Mouse (Mus musculus) CH12.LX (cell line): Measurements from ENCODE around the gene Slc39a7. TPM values are rescaled to one million over a fixed set of nuclear protein-coding genes. Genes with fewer than 3 reads are reported as not detected.

Source experiments
- DNase-seq: peaks from one replicate; pipeline ENCODE4 v3.0.0-alpha.2; 2013; ENCODE audit errors: extremely low read depth
- H3K27ac ChIP-seq: 2 replicates; pipeline ENCODE4 v1.5.1; 2012; ENCODE audit warnings: low read depth, mild to moderate bottlenecking, control low read depth, moderate library complexity; ENCODE audit not compliant: insufficient read depth
- H3K27me3 ChIP-seq: replicated peaks from 2 replicates; pipeline ENCODE3; 2012; ENCODE audit warnings: inconsistent platforms
- H3K36me3 ChIP-seq, 2 experiments: replicated peaks in 1 of 2; 2 replicates each; pipeline versions ENCODE3 to v1.6.1; 2012; ENCODE audit warnings: inconsistent platforms in 1 of 2, low read length in 1 of 2, mild to moderate bottlenecking in 1 of 2, mixed read lengths in 1 of 2, moderate library complexity in 1 of 2; ENCODE audit not compliant: control insufficient read depth in 1 of 2, insufficient read depth in 1 of 2
- H3K4me1 ChIP-seq, 2 experiments: 2 replicates each; pipeline ENCODE4 v1.6.1; 2012; ENCODE audit warnings: inconsistent platforms in 1 of 2, moderate library complexity in 1 of 2; ENCODE audit not compliant: insufficient read depth in 2 of 2, control insufficient read depth in 1 of 2
- H3K4me2 ChIP-seq: 2 replicates; pipeline ENCODE4 v1.6.1; 2012; ENCODE audit warnings: low read depth, mild to moderate bottlenecking, control low read depth; ENCODE audit not compliant: poor library complexity, insufficient read depth, severe bottlenecking
- H3K4me3 ChIP-seq, 3 experiments: fragments of 150-350 bp in 1 of 3; sonication (generic) in 1 of 3; replicated peaks in 1 of 3; 2 replicates each; pipeline versions ENCODE3 to v1.5.1; 2011 to 2012; ENCODE audit warnings: low read depth in 2 of 3, low read length in 2 of 3, mild to moderate bottlenecking in 2 of 3, moderate library complexity in 2 of 3, control low read depth in 1 of 3, improper control_type of control experiment in 1 of 3, inconsistent platforms in 1 of 3, mixed read lengths in 1 of 3; ENCODE audit not compliant: poor library complexity in 1 of 3
- H3K79me2 ChIP-seq: replicated peaks from 2 replicates; pipeline ENCODE4 v1.6.1; 2012; ENCODE audit warnings: mild to moderate bottlenecking, moderate library complexity; ENCODE audit not compliant: control insufficient read depth, poor library complexity, insufficient read depth, severe bottlenecking; ENCODE audit errors: extremely low read depth
- H3K9ac ChIP-seq: 2 replicates; pipeline ENCODE4 v1.6.1; 2012; ENCODE audit warnings: low read depth, mild to moderate bottlenecking, control low read depth, moderate library complexity; ENCODE audit not compliant: insufficient read depth
- H3K9me3 ChIP-seq: replicated peaks from 2 replicates; pipeline ENCODE3; 2012; ENCODE audit warnings: low read length, inconsistent platforms, mixed read lengths
- CHD2 ChIP-seq: IDR thresholded peaks from 2 replicates; pipeline ENCODE4 v1.6.1; 2011; ENCODE audit warnings: low read length, improper control_type of control experiment
- CTCF ChIP-seq, 2 experiments: IDR thresholded peaks in 1 of 2; conservative IDR thresholded peaks in 1 of 2; 2 replicates each; pipeline ENCODE4 v1.5.1; 2011 to 2012; ENCODE audit warnings: low read depth in 2 of 2, low read length in 2 of 2, improper control_type of control experiment in 1 of 2, inconsistent platforms in 1 of 2, mild to moderate bottlenecking in 1 of 2, moderate library complexity in 1 of 2
- ELF1 ChIP-seq: IDR thresholded peaks from 2 replicates; pipeline ENCODE4 v1.6.1; 2014; ENCODE audit warnings: low read depth, mild to moderate bottlenecking, inconsistent platforms, low read length, improper control_type of control experiment
- ETS1 ChIP-seq: conservative IDR thresholded peaks from 2 replicates; pipeline ENCODE4 v1.6.1; 2012; ENCODE audit warnings: low read depth, mild to moderate bottlenecking, inconsistent platforms, low read length, improper control_type of control experiment, moderate library complexity
- GABPA ChIP-seq: IDR thresholded peaks from 2 replicates; pipeline ENCODE4 v1.6.1; 2012; ENCODE audit warnings: low read depth, low read length, improper control_type of control experiment, inconsistent platforms; ENCODE audit not compliant: insufficient replicate concordance
- IRF4 ChIP-seq: IDR thresholded peaks from 2 replicates; pipeline ENCODE4 v1.6.1; 2014; ENCODE audit warnings: low read depth, mild to moderate bottlenecking, inconsistent platforms, low read length, improper control_type of control experiment
- JUN ChIP-seq: IDR thresholded peaks from 2 replicates; pipeline ENCODE4 v1.6.1; 2011; ENCODE audit warnings: low read depth, mild to moderate bottlenecking, low read length, improper control_type of control experiment, moderate library complexity; ENCODE audit not compliant: insufficient read depth
- KAT2A ChIP-seq: IDR thresholded peaks from 2 replicates; pipeline ENCODE4 v1.6.1; 2012; ENCODE audit warnings: low read length, improper control_type of control experiment, inconsistent platforms; ENCODE audit not compliant: insufficient replicate concordance
- MAFK ChIP-seq: IDR thresholded peaks from 2 replicates; pipeline ENCODE4 v1.6.1; 2011; ENCODE audit warnings: low read length, improper control_type of control experiment; ENCODE audit not compliant: insufficient replicate concordance
- MAX ChIP-seq: IDR thresholded peaks from 2 replicates; pipeline ENCODE4 v1.6.1; 2011; ENCODE audit warnings: low read length, improper control_type of control experiment
- MAZ ChIP-seq: IDR thresholded peaks from 2 replicates; pipeline ENCODE4 v1.6.1; 2012; ENCODE audit warnings: low read depth, mild to moderate bottlenecking, inconsistent platforms, low read length, improper control_type of control experiment, moderate library complexity
- MXI1 ChIP-seq: IDR thresholded peaks from 2 replicates; pipeline ENCODE4 v1.6.1; 2011; ENCODE audit warnings: mild to moderate bottlenecking, low read depth, low read length, improper control_type of control experiment
- NRF1 ChIP-seq: IDR thresholded peaks from 2 replicates; pipeline ENCODE4 v1.6.1; 2014; ENCODE audit warnings: low read depth, mild to moderate bottlenecking, inconsistent platforms, low read length, improper control_type of control experiment, moderate library complexity
- PAX5 ChIP-seq: IDR thresholded peaks from 2 replicates; pipeline ENCODE4 v1.6.1; 2012; ENCODE audit warnings: low read length, inconsistent platforms, mixed read lengths
- POLR2AphosphoS2 ChIP-seq: IDR thresholded peaks from 2 replicates; pipeline ENCODE4 v1.6.1; 2011; ENCODE audit warnings: low read depth, low read length, improper control_type of control experiment
- SIN3A ChIP-seq: IDR thresholded peaks from 2 replicates; pipeline ENCODE4 v1.6.1; 2012; ENCODE audit warnings: low read length, improper control_type of control experiment, inconsistent platforms
- SMC3 ChIP-seq: IDR thresholded peaks from 2 replicates; pipeline ENCODE4 v1.6.1; 2011; ENCODE audit warnings: low read depth, low read length, improper control_type of control experiment
- USF2 ChIP-seq: conservative IDR thresholded peaks from 2 replicates; pipeline ENCODE4 v1.6.1; 2011; ENCODE audit warnings: low read depth, low read length, improper control_type of control experiment
- ZC3H11A ChIP-seq: IDR thresholded peaks from 2 replicates; pipeline ENCODE4 v1.6.1; 2012; ENCODE audit warnings: low read depth, mild to moderate bottlenecking, inconsistent platforms, low read length, improper control_type of control experiment
- ZKSCAN1 ChIP-seq: IDR thresholded peaks from 2 replicates; pipeline ENCODE4 v1.6.1; 2012; ENCODE audit warnings: low read depth, inconsistent platforms, low read length, improper control_type of control experiment, borderline replicate concordance
- ZMIZ1 ChIP-seq: IDR thresholded peaks from 2 replicates; pipeline ENCODE4 v1.6.1; 2012; ENCODE audit warnings: low read depth, mild to moderate bottlenecking, inconsistent platforms, low read length, improper control_type of control experiment
- ZNF384 ChIP-seq: IDR thresholded peaks from 2 replicates; pipeline ENCODE4 v1.6.1; 2012; ENCODE audit warnings: low read depth, low read length, improper control_type of control experiment, inconsistent platforms
- dilution Hi-C: fragments of 300-500 bp; cut with MboI; formaldehyde crosslinking; loops from 2 replicates; pipeline ENCODE4 v1.14.3; 2020; ENCODE audit warnings: low sequenced_read_pairs; ENCODE audit not compliant: extremely low pct_unique_long_range_greater_than_20kb, extremely low pct_ligation_motif_present
- in situ Hi-C: fragments of 300-500 bp; cut with MboI; formaldehyde crosslinking; loops from 3 replicates; pipeline ENCODE4 v1.14.3; 2019; ENCODE audit warnings: low sequenced_read_pairs, low pct_ligation_motif_present, low pct_unique_long_range_greater_than_20kb, mixed read lengths
- polyA plus RNA-seq: library from polyadenylated mRNA; unstranded; fragments of >175 nt; gene quantifications from 2 replicates; pipeline ENCODE4 v1.2.1, GENCODE M21; 2012; ENCODE audit warnings: low read depth; ENCODE audit not compliant: insufficient read length
- total RNA-seq, 2 experiments: library from RNA; depleted of rRNA; stranded (reverse); fragments of 300-350 nt in 1 of 2; fragments of >200 nt in 1 of 2; gene quantifications; 2 replicates each; pipeline ENCODE4 v1.2.3; 2012 to 2014

The Slc39a7 gene
- total and polyA plus RNA-seq, 3 experiments = 96.8 to 116 (median 105) TPM

DNA sequence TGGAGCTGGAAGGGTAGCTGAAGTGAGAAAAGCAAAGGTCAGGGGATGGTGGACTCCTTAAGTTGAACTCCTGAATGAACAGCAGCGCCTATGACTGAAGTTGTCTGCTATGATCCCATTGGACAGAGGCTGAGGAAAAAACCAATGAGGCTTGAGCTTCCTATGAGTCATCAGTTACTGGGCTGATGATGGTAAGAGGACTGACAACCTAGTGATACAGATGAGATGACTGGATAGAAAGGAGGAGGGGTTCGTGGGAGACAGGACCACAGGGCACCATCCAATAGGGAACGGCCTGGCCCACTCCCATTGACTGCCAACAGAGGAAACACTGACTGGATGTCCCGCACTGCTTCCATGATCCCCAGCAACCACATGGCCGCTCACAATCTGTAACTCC lies 48.1 kb upstream of the Slc39a7 start:
- Histone ChIP-seq H3K9me3 (peaks cover 2% of the 10 kb centered on the region), H3K4me3 (peak overlapping the region in 2 of 3 experiments; percentile 11 to 23), H3K4me2 (0 out of 2 replicates have a peak overlapping the region, but pooled peaks have one; percentile 5), H3K27me3 (peaks cover 4% of the 10 kb centered on the region), H3K27ac (no peak overlapping the region), H3K9ac (no peak overlapping the region), H3K4me1 (peaks cover 3 to 22% of the 10 kb centered on the region in 2 experiments; a peak in 3 of 4 replicates), H3K79me2 (no peaks in the 10 kb centered on the region), H3K36me3 (no peaks in the 10 kb centered on the region)
- dilution Hi-C loops = no loop called here
- in situ Hi-C loops = no loop called here
- DNase-seq = peak; percentile 81
- TF ChIP-seq ZMIZ1 = no peak
- no peak for TF ChIP-seq MXI1
- no peak for TF ChIP-seq IRF4
- peak; percentile 97 for TF ChIP-seq CHD2

DNA sequence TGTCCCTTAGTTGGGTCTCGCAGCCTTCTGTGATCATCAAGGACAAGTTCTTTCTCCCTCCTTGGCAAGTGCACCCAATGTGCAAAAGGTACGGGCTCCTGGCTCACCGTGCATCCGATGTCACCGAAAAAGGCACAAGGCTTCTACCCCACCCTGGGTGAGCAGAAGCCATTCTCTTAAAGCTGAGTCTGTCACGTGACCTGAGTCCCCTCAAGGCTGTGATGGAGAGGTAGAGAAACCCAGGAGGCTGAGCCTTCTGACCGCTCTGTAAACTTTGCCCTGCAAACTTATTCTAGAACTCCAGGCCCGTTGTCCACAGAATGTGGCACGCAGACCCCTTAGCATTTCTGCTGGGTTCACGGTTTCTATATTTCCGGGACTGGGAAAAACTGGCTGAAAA lies 47.5 kb upstream of the Slc39a7 start:
- Histone ChIP-seq H3K4me3 (no peak overlapping the region), H3K79me2 (no peaks in the 10 kb centered on the region), H3K9ac (no peak overlapping the region), H3K27ac (no peak overlapping the region), H3K27me3 (peaks cover 4% of the 10 kb centered on the region), H3K36me3 (no peaks in the 10 kb centered on the region), H3K4me2 (no peak overlapping the region), H3K9me3 (peaks cover 2% of the 10 kb centered on the region), H3K4me1 (peaks cover 3 to 22% of the 10 kb centered on the region in 2 experiments; a peak in 3 of 4 replicates)
- dilution Hi-C loops = no loop called here
- no peak for DNase-seq
- in situ Hi-C loops = no loop called here
- TF ChIP-seq ZMIZ1 (no peak), NRF1 (0 out of 2 replicates have a peak, but pooled peaks have one; percentile 1)

DNA sequence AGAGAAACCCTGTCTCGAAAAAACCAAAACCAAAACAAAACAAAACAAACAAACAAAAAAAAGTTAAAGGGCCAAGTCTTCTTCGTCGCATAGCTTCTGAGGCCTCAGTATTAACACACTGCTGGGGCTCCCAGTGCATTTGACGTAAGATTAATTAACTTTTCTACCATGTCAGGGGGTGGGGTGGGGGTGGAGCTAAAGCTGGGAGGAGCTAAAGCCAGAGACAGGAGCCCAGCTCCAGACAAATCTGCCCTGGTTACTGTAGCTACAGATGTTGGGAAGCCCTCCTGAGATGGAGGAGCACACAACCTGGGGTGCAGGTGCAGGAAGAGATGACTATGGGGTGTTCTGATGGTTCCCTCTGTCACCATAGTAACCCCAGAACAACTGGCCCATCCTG lies 46.7 kb upstream of the Slc39a7 start:
- no peaks in the 10 kb centered on the region for H3K36me3 ChIP-seq
- H3K79me2 ChIP-seq = no peaks in the 10 kb centered on the region
- no peak for TF ChIP-seq USF2
- no peak for TF ChIP-seq ETS1
- TF ChIP-seq CTCF (conservative IDR thresholded peaks at IDR 0.05 in 1 of 2, IDR thresholded peaks at IDR 0.05 in 1 of 2; ENCODE audit: low read depth in 2 of 2, low read length in 2 of 2) = no peak
- no peak for TF ChIP-seq CHD2
- TF ChIP-seq ZNF384 = no peak
- TF ChIP-seq SIN3A = no peak
- no peak for TF ChIP-seq MAX
- TF ChIP-seq JUN = no peak
- TF ChIP-seq SMC3 = no peak
- TF ChIP-seq ELF1 = no peak
- no peak for TF ChIP-seq ZC3H11A
- TF ChIP-seq GABPA = no peak
- TF ChIP-seq KAT2A = no peak
- TF ChIP-seq MAFK = no peak
- no peak for TF ChIP-seq PAX5
- TF ChIP-seq ZKSCAN1 = no peak
- TF ChIP-seq POLR2AphosphoS2 = no peak
- TF ChIP-seq MAZ = no peak
- no peak for TF ChIP-seq MXI1
- H3K27me3 ChIP-seq = peaks cover 4% of the 10 kb centered on the region
- H3K4me1 ChIP-seq = peaks cover 3 to 22% of the 10 kb centered on the region in 2 experiments; a peak in 3 of 4 replicates
- in situ Hi-C loops (no loop called here), dilution Hi-C loops (no loop called here)
- H3K4me3 ChIP-seq = peak overlapping the region in 1 of 3 experiments; percentile 31
- H3K9me3 ChIP-seq = peaks cover 2% of the 10 kb centered on the region
- peak overlapping the region; percentile 22; the same call in 1 of the 2 replicates for H3K9ac ChIP-seq
- peak overlapping the region; percentile 92 for H3K4me2 ChIP-seq
- no peak overlapping the region for H3K27ac ChIP-seq
- no peak for DNase-seq
